Mouse (Mus musculus) liver, embryonic 16.5 days (tissue): ENCODE results near the gene Ints7. TPM values are rescaled to one million over a fixed set of nuclear protein-coding genes. Genes with fewer than 3 reads are reported as not detected.

Experiments
- ATAC-seq: fragments of 200-750 bp; cut with Nextera tagmentation; 2 replicates; pipeline ENCODE4 v1.8.0; 2017; ENCODE audit warnings: low read depth, mild to moderate bottlenecking, moderate number of reproducible peaks, moderate library complexity
- H3K27ac ChIP-seq: fragments of 300-500 bp; sonication (generic); 2 replicates; pipeline ENCODE4 v1.5.1; 2014; ENCODE audit warnings: mild to moderate bottlenecking, low read length
- H3K27me3 ChIP-seq: fragments of 300-500 bp; sonication (generic); 2 replicates; pipeline ENCODE4 v1.6.1; 2014; ENCODE audit warnings: low read depth, low read length, mixed read lengths; ENCODE audit not compliant: control insufficient read depth, insufficient read depth
- H3K36me3 ChIP-seq: fragments of 300-500 bp; sonication (generic); 2 replicates; pipeline ENCODE4 v1.6.1; 2014; ENCODE audit warnings: mild to moderate bottlenecking; ENCODE audit not compliant: control insufficient read depth, insufficient read depth
- H3K4me1 ChIP-seq: fragments of 300-500 bp; sonication (generic); 2 replicates; pipeline ENCODE4 v1.6.1; 2014; ENCODE audit warnings: low read depth, low read length, mixed read lengths; ENCODE audit not compliant: control insufficient read depth
- H3K4me2 ChIP-seq: fragments of 300-500 bp; sonication (generic); 2 replicates; pipeline ENCODE4 v1.6.1; 2014; ENCODE audit warnings: low read depth, low read length, mixed read lengths
- H3K4me3 ChIP-seq: fragments of 300-500 bp; sonication (generic); 2 replicates; pipeline ENCODE4 v1.5.1; 2014; ENCODE audit warnings: low read depth, mild to moderate bottlenecking, low read length
- H3K9ac ChIP-seq: fragments of 300-500 bp; sonication (generic); 2 replicates; pipeline ENCODE4 v1.6.1; 2014; ENCODE audit warnings: low read depth, low read length
- H3K9me3 ChIP-seq: fragments of 300-500 bp; sonication (generic); replicated peaks from 2 replicates; pipeline ENCODE4 v1.6.1; 2016; ENCODE audit warnings: low read length; ENCODE audit not compliant: control insufficient read depth
- WGBS: fragments of 180-500 bp; shearing (Covaris S2); extraction: QIAGEN DNeasy Blood & Tissue Kit; methylation state at CpG from one replicate; pipeline ENCODE4 v1.1.7; 2014; ENCODE audit not compliant: insufficient replicate concordance; 5-methylcytosine and 5-hydroxymethylcytosine counted together
- polyA plus RNA-seq: library from polyadenylated mRNA; unstranded; fragments of >200 nt; fragmentation: Nextera tagmentation; extraction: Ambion mirVana; gene quantifications from 2 replicates; pipeline ENCODE4 v1.2.1, GENCODE M21; 2015

Ints7 gene
- polyA plus RNA-seq, 1 experiment from 2014 or later: 17.3 TPM

DNA sequence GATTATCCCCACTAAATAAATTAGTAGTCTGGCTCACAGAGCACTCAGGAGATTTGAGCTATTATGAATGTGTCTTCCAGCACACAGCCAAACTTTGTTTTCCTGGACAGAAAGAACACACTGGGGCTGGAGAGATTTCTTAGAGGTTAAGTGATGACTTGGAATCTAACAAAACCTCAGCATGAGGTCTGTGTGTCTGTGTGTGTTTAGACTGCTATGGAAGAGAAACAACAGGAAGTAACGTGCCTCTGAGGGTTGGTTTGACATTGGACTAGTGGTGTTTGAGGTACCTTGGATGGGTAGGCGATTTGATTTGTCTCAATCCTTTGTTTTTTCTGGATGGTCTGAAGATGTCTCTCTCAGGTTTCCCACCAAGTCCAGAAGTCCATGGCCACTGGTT is 58.7 kb downstream of the Ints7 start:
- no peak overlapping the region for H3K27ac ChIP-seq
- H3K9ac ChIP-seq: no peak overlapping the region
- no peaks in the 10 kb centered on the region for H3K36me3 ChIP-seq
- H3K4me3 ChIP-seq: no peak overlapping the region
- no peaks in the 10 kb centered on the region for H3K4me1 ChIP-seq
- H3K27me3 ChIP-seq: no peaks in the 10 kb centered on the region
- no peaks in the 10 kb centered on the region for H3K9me3 ChIP-seq
- 46% methylated on average over 2 of the region's 2 CpGs for WGBS
- H3K4me2 ChIP-seq: no peak overlapping the region
- ATAC-seq: no peak

DNA sequence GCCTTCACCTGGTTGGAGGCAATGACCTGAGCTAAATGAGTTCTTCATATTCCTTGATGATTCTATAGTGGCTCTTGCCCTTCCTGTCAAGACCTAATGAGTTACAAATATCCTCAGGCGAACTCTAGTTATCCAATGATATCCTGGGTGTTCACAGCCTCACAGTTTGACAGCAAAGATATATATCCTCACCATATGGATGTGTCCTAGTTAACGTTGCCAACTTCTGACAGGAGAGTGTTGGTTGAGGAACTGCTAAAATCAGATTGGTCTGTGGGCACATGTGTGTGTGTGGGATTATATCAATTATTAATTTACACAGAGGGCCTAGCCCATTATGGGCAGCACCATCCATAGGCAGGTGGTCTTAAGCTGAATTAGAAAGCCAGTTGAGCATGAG is 63.0 kb downstream of the Ints7 start:
- Histone ChIP-seq H3K9me3 (no peaks in the 10 kb centered on the region), H3K36me3 (no peaks in the 10 kb centered on the region), H3K4me1 (no peaks in the 10 kb centered on the region; the same call in 1 of the 2 replicates), H3K9ac (no peak overlapping the region), H3K27me3 (no peaks in the 10 kb centered on the region), H3K4me2 (no peak overlapping the region), H3K4me3 (no peak overlapping the region), H3K27ac (no peak overlapping the region)
- WGBS: 49% methylated on average over 2 of the region's 2 CpGs
- ATAC-seq: no peak

DNA sequence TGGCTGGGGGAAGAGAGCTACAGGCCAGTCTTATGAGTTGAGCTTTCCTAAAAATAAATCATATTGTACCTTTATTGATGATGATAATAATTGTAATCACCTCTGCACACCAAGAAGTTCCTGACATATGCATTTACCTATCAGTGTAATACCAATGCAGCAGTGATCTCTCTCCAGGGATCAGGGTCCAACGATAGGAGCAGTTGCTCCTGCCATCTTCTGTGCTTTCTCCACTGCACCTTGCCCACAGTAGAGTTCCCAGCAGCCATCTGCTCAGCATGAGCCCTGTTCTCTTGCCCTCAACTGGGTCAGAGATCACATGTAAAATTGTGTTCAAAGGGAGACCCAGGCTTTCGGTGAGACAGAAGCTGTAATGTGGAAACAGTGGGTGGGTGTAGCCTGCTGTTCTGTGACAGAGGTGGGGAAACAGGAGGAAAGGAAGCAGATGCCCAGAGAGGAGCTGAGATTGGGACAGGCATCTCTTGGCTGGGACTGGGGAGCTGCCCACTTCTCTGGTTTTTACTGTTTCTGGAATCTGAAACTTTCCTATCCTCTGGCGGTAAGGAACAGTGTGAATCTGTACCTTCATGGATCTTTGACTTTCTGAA is 63.9 kb downstream of the Ints7 start:
- ATAC-seq: no peak
- Histone ChIP-seq H3K9ac (no peak overlapping the region), H3K4me1 (no peaks in the 10 kb centered on the region; the same call in 1 of the 2 replicates), H3K27ac (peak overlapping the region; percentile 59; the same call in 1 of the 2 replicates), H3K4me3 (no peak overlapping the region), H3K27me3 (no peaks in the 10 kb centered on the region), H3K9me3 (no peaks in the 10 kb centered on the region), H3K36me3 (no peaks in the 10 kb centered on the region), H3K4me2 (no peak overlapping the region)
- WGBS: 65% methylated on average over 3 of the region's 3 CpGs

DNA sequence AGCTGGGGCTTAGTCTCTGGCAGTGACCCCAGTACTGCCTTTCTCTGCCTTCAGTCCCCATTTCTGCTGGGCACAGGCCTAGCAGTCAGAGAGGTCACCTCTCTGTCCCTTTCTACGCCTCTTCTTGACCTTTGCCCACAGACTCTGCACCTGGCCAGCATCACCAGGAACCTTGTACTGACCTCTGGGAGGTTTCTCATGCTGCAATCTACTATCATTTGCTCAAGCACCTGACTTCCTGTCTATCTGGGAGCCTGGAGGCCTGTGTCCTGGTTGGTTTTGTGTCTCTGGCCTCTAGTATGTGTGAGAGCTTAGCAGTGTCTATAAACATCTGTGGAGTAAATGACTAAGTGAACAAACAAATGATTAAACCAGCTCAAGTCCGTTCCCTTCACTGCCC is 64.7 kb downstream of the Ints7 start:
- WGBS: 27% methylated on average over 2 of the region's 2 CpGs
- no peaks in the 10 kb centered on the region for H3K36me3 ChIP-seq
- H3K4me3 ChIP-seq: no peak overlapping the region
- H3K9ac ChIP-seq: no peak overlapping the region
- H3K4me2 ChIP-seq: no peak overlapping the region
- H3K4me1 ChIP-seq: no peaks in the 10 kb centered on the region; the same call in 1 of the 2 replicates
- peak overlapping the region; percentile 67 for H3K27ac ChIP-seq
- peak; percentile 61 for ATAC-seq
- no peaks in the 10 kb centered on the region for H3K27me3 ChIP-seq
- H3K9me3 ChIP-seq: no peaks in the 10 kb centered on the region

DNA sequence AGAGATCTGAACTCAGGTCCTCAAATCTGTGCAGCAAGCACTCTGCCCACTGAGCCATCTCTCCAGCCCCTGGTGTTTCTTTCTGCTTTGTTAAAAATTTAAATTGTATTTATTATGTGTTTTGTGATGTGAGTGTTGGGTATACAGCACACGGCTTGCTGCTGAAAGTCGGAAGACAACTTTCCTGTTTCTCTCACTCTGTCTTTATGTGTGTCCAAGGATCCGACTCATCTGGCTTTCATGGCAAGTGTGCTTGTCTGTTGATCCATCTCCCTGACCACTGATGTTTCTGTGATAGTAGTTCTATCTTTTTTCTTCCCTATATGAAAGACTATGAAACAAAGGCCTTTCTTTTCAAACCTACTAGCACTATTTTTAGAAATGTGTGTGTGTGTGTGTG is 65.4 kb downstream of the Ints7 start:
- Histone ChIP-seq H3K9ac (no peak overlapping the region), H3K36me3 (no peaks in the 10 kb centered on the region), H3K4me2 (no peak overlapping the region), H3K27ac (peak overlapping the region; percentile 67), H3K27me3 (no peaks in the 10 kb centered on the region), H3K4me1 (no peaks in the 10 kb centered on the region; the same call in 1 of the 2 replicates), H3K9me3 (no peaks in the 10 kb centered on the region), H3K4me3 (no peak overlapping the region)
- no peak for ATAC-seq
- 49% methylated on average over 3 of the region's 3 CpGs for WGBS

DNA sequence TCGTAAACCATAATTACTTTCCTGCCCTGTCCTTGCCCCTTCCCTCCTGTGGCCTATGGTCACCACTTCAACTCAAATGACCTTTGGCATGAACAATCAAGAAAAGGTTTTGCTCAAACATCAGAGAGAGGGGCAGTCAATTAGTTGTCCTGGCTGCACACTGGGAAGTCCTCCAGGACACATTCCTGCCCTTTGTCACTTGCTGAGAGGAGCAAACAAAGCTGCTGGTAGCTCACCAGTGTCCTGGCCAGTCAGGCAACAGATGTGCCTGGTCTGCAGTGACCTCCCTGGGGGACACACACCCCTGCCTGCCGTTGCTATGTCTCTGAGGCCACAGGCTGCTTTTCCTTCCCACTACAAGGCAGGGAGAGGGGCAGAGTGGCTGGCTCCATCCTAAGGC is 66.0 kb downstream of the Ints7 start:
- Histone ChIP-seq H3K4me2 (no peak overlapping the region), H3K9me3 (no peaks in the 10 kb centered on the region), H3K27ac (peak overlapping the region; percentile 31; the same call in 1 of the 2 replicates), H3K36me3 (no peaks in the 10 kb centered on the region), H3K4me3 (no peak overlapping the region), H3K4me1 (no peaks in the 10 kb centered on the region; the same call in 1 of the 2 replicates), H3K27me3 (no peaks in the 10 kb centered on the region), H3K9ac (no peak overlapping the region)
- peak; percentile 90 for ATAC-seq
- whole genome bisulfite sequencing: 40% methylated on average over 2 of the region's 2 CpGs

DNA sequence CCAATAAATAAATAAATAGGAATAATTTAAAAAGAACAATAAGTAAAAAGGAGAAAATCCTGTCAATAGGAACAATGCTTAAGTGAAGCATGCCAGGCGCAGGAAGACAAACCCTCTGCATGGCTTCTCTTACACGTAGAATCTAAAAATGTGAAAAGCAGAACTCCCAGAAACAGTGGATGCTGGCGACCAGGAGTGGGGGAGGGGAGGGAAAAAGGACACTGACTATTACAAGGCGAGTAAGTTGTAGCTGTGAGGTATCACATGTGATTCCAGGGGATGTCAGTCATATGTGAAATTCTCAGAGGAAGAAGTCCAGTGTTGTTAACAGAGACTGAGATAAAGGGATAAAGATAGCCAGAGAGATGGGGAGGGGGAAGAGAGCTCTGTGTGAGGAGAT is 67.5 kb downstream of the Ints7 start:
- no peak overlapping the region for H3K9ac ChIP-seq
- no peak overlapping the region for H3K4me3 ChIP-seq
- no peaks in the 10 kb centered on the region for H3K36me3 ChIP-seq
- WGBS: 18% methylated on average over 4 of the region's 4 CpGs
- no peaks in the 10 kb centered on the region for H3K27me3 ChIP-seq
- no peak overlapping the region for H3K27ac ChIP-seq
- no peak overlapping the region for H3K4me2 ChIP-seq
- no peaks in the 10 kb centered on the region for H3K9me3 ChIP-seq
- H3K4me1 ChIP-seq: no peaks in the 10 kb centered on the region; the same call in 1 of the 2 replicates
- no peak for ATAC-seq

DNA sequence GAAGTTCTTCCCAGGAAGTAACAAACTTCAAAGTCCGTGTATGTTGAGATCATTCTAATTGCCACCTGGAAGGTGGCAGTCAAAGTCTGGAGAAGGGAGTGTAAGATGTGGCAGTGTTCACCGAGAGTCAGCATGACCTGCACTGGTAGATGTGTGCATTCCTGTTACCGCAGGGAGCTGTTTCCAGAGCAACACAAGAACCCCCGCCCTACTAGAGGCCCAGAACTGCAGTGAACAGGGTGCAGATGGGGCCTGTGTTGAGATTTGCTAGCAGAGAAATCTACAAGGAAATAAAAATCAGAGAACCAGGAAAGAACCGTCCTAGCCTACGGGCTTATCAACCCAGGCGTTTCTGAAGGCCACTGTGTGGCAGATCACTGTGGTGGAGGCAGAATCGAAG is 70.5 kb downstream of the Ints7 start:
- no peaks in the 10 kb centered on the region for H3K4me1 ChIP-seq
- H3K36me3 ChIP-seq: no peaks in the 10 kb centered on the region
- no peak overlapping the region for H3K9ac ChIP-seq
- H3K4me3 ChIP-seq: no peak overlapping the region
- no peak for ATAC-seq
- no peaks in the 10 kb centered on the region for H3K9me3 ChIP-seq
- H3K27me3 ChIP-seq: no peaks in the 10 kb centered on the region
- H3K4me2 ChIP-seq: no peak overlapping the region
- no peak overlapping the region for H3K27ac ChIP-seq
- WGBS: 56% methylated on average over 8 of the region's 8 CpGs

DNA sequence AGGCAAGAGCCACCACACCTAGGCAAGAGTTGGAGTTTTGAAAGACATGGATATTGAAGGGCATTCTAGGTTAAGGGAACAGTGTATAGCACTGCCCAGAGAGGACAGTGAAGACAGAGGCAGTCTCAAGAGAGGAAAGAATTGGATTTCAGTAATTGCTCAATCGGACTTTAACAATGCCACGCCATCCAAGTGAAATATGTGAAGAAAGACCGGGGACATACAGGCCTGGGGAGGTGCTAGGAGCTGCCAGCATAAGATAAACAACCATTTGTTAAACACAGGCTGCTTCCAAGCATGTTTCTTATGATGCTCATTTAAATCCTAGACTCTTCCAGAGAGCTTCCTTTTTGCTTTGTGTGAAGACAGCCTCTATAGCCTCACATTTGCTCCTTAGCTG is 72.2 kb downstream of the Ints7 start:
- ATAC-seq: no peak
- no peaks in the 10 kb centered on the region for H3K36me3 ChIP-seq
- H3K4me3 ChIP-seq: no peak overlapping the region
- no peaks in the 10 kb centered on the region for H3K4me1 ChIP-seq
- H3K27ac ChIP-seq: no peak overlapping the region
- H3K9ac ChIP-seq: no peak overlapping the region
- 53% methylated on average over 3 of the region's 3 CpGs for WGBS
- H3K4me2 ChIP-seq: no peak overlapping the region
- H3K9me3 ChIP-seq: no peaks in the 10 kb centered on the region
- no peaks in the 10 kb centered on the region for H3K27me3 ChIP-seq
